Mouse (Mus musculus): ENCODE data around the gene Lrrc10.
"Not testable (repeated sequence)": the region's sequence is repeated elsewhere in the genome, so short reads cannot be mapped to it uniquely, and the experiment has no call there.

DNA sequence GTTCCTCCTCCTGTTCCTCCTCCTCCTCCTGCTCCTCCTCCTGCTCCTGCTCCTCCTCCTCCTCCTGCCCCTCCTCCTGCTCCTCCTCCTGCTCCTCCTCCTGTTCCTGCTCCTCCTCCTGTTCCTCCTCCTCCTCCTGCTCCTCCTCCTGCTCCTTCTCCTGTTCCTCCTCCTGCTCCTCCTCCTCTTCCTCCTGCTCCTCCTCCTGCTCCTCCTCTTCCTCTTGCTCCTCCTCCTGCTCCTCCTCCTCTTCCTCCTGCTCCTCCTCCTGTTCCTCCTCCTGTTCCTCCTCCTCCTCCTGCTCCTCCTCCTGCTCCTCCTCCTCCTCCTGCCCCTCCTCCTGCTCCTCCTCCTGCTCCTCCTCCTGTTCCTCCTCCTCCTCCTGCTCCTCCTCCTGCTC lies 19.4 kb upstream of the Lrrc10 start:
- TF ChIP-seq POLR2A (IDR thresholded peaks at IDR 0.05; ENCODE audit: low read depth, low read length); CTCF (IDR thresholded peaks at IDR 0.05; ENCODE audit: extremely low read depth, insufficient read length, insufficient replicate concordance, low read depth, low read length): not testable (repeated sequence)
